Mouse (Mus musculus) heart, embryonic 14.5 days (tissue): ENCODE results near the gene H3f3a. TPM values are rescaled to one million over a fixed set of nuclear protein-coding genes. Genes with fewer than 3 reads are reported as not detected.

Experiments
- ATAC-seq: fragments of 200-750 bp; cut with Nextera tagmentation; 2 replicates; pipeline ENCODE4 v1.8.0; 2017; ENCODE audit warnings: low read depth, moderate TSS enrichment; ENCODE audit not compliant: insufficient number of reproducible peaks, insufficient read depth, low FRiP score
- H3K27ac ChIP-seq, 2 experiments: fragments of 200-500 bp in 1 of 2; fragments of 300-500 bp in 1 of 2; sonication (generic) in 1 of 2; replicated peaks in 1 of 2; 2 replicates each; pipeline ENCODE4 v1.5.1; 2012 to 2014; ENCODE audit warnings: low read depth in 2 of 2, low read length in 2 of 2, control low read depth in 1 of 2, mild to moderate bottlenecking in 1 of 2, mixed read lengths in 1 of 2; ENCODE audit not compliant: control insufficient read depth in 1 of 2, insufficient read depth in 1 of 2
- H3K27me3 ChIP-seq: fragments of 300-500 bp; sonication (generic); 2 replicates; pipeline ENCODE4 v1.6.1; 2014; ENCODE audit warnings: mild to moderate bottlenecking, low read length, control low read depth; ENCODE audit not compliant: control insufficient read depth, insufficient read depth
- H3K36me3 ChIP-seq: fragments of 300-500 bp; sonication (generic); 2 replicates; pipeline ENCODE4 v1.6.1; 2014; ENCODE audit warnings: mild to moderate bottlenecking, control low read depth, low read length, mixed read lengths; ENCODE audit not compliant: control insufficient read depth, insufficient read depth
- H3K4me1 ChIP-seq, 2 experiments: fragments of 200-500 bp in 1 of 2; fragments of 300-500 bp in 1 of 2; sonication (generic) in 1 of 2; 2 replicates each; pipeline ENCODE4 v1.6.1; 2012 to 2014; ENCODE audit warnings: low read length in 2 of 2, control low read depth in 1 of 2, mixed read lengths in 1 of 2; ENCODE audit not compliant: control insufficient read depth in 2 of 2, insufficient read depth in 2 of 2
- H3K4me2 ChIP-seq: fragments of 300-500 bp; sonication (generic); 2 replicates; pipeline ENCODE4 v1.6.1; 2014; ENCODE audit warnings: mild to moderate bottlenecking, low read length
- H3K4me3 ChIP-seq, 2 experiments: fragments of 200-500 bp in 1 of 2; fragments of 300-500 bp in 1 of 2; sonication (generic) in 1 of 2; 2 replicates each; pipeline ENCODE4 v1.5.1; 2012 to 2014; ENCODE audit warnings: low read length in 2 of 2, mild to moderate bottlenecking in 2 of 2, control low read depth in 1 of 2, low read depth in 1 of 2, moderate library complexity in 1 of 2; ENCODE audit not compliant: control insufficient read depth in 1 of 2, insufficient read depth in 1 of 2
- H3K9ac ChIP-seq: fragments of 300-500 bp; sonication (generic); 2 replicates; pipeline ENCODE4 v1.6.1; 2014; ENCODE audit warnings: mild to moderate bottlenecking, low read length
- H3K9me3 ChIP-seq: fragments of 300-500 bp; sonication (generic); 2 replicates; pipeline ENCODE4 v1.6.1; 2016; ENCODE audit warnings: low read length, control low read depth; ENCODE audit not compliant: control insufficient read depth
- WGBS: fragments of 180-500 bp; shearing (Covaris S2); extraction: QIAGEN DNeasy Blood & Tissue Kit; methylation state at CpG from one replicate; pipeline ENCODE4 v1.1.7; 2014; 5-methylcytosine and 5-hydroxymethylcytosine counted together
- polyA plus RNA-seq: library from polyadenylated mRNA; unstranded; fragments of >200 nt; fragmentation: Nextera tagmentation; extraction: Ambion mirVana; gene quantifications from 2 replicates; pipeline ENCODE4 v1.2.1, GENCODE M21; 2014

Gene H3f3a
- polyA plus RNA-seq, 1 experiment from 2014 or later: 1,827 TPM

GRCm38 (mm10) chr1:180781250-180781649 lies 32.5 kb downstream of the H3f3a start:
- ATAC-seq: no peak

GRCm38 (mm10) chr1:180780291-180780690 lies 33.5 kb downstream of the H3f3a start:
- Histone ChIP-seq H3K4me1 (peaks cover 18 to 19% of the 10 kb centered on the region in 2 experiments), H3K36me3 (no peaks in the 10 kb centered on the region), H3K27ac (no peak overlapping the region), H3K4me2 (no peak overlapping the region), H3K4me3 (no peak overlapping the region), H3K9me3 (no peaks in the 10 kb centered on the region), H3K9ac (no peak overlapping the region), H3K27me3 (no peaks in the 10 kb centered on the region)
- 88% methylated on average over 8 of the region's 8 CpGs for WGBS
- no peak for ATAC-seq

More at GRCm38 (mm10) chr1:180781250-180781649, 32.5 kb downstream of the H3f3a start:
- WGBS: 85% methylated on average over 5 of the region's 5 CpGs
- Histone ChIP-seq H3K9ac (no peak overlapping the region), H3K4me2 (no peak overlapping the region), H3K4me3 (no peak overlapping the region), H3K9me3 (no peaks in the 10 kb centered on the region), H3K27ac (no peak overlapping the region), H3K27me3 (no peaks in the 10 kb centered on the region), H3K4me1 (peaks cover 10 to 11% of the 10 kb centered on the region in 2 experiments), H3K36me3 (no peaks in the 10 kb centered on the region)

GRCm38 (mm10) chr1:180778941-180779340 lies 34.8 kb downstream of the H3f3a start:
- H3K36me3 ChIP-seq: no peaks in the 10 kb centered on the region
- peaks cover 4% of the 10 kb centered on the region for H3K9me3 ChIP-seq
- WGBS: 87% methylated on average over 10 of the region's 10 CpGs
- H3K9ac ChIP-seq: no peak overlapping the region
- H3K4me2 ChIP-seq: peak overlapping the region; percentile 92; the same call in 1 of the 2 replicates
- H3K4me1 ChIP-seq: peaks cover 18 to 19% of the 10 kb centered on the region in 2 experiments
- no peaks in the 10 kb centered on the region for H3K27me3 ChIP-seq
- H3K27ac ChIP-seq: no peak overlapping the region
- ATAC-seq: no peak
- peak overlapping the region in 1 of 2 experiments; percentile 76; a peak in 1 of 4 replicates for H3K4me3 ChIP-seq

GRCm38 (mm10) chr1:180778403-180778754 lies 35.4 kb downstream of the H3f3a start:
- under 1% methylated on average over 13 of the region's 13 CpGs for WGBS

GRCm38 (mm10) chr1:180777660-180778402 lies 35.9 kb downstream of the H3f3a start:
- peak; percentile 76 for ATAC-seq

More at GRCm38 (mm10) chr1:180778403-180778754, 35.4 kb downstream of the H3f3a start:
- Histone ChIP-seq H3K4me1 (peaks cover 18 to 19% of the 10 kb centered on the region in 2 experiments), H3K4me2 (peak overlapping the region; percentile 92), H3K27me3 (no peaks in the 10 kb centered on the region), H3K36me3 (no peaks in the 10 kb centered on the region), H3K9me3 (peaks cover 4% of the 10 kb centered on the region), H3K27ac (peak overlapping the region; percentile 69 to 98; a peak in 3 of 4 replicates), H3K9ac (peak overlapping the region; percentile 86), H3K4me3 (peak overlapping the region; percentile 60 to 76)
- peak; percentile 11; the same call in 1 of the 2 replicates for ATAC-seq

GRCm38 (mm10) chr1:180777289-180777659 lies 36.5 kb downstream of the H3f3a start:
- peak overlapping the region; percentile 86 for H3K9ac ChIP-seq
- peaks cover 15 to 18% of the 10 kb centered on the region in 2 experiments for H3K4me1 ChIP-seq
- peaks cover 4% of the 10 kb centered on the region for H3K9me3 ChIP-seq
- ATAC-seq: no peak
- WGBS: 15% methylated on average over 10 of the region's 10 CpGs
- peak overlapping the region; percentile 92 for H3K4me2 ChIP-seq
- no peaks in the 10 kb centered on the region for H3K36me3 ChIP-seq
- peak overlapping the region; percentile 93 to 98 for H3K27ac ChIP-seq
- H3K4me3 ChIP-seq: peak overlapping the region; percentile 60 to 76
- no peaks in the 10 kb centered on the region for H3K27me3 ChIP-seq

More at GRCm38 (mm10) chr1:180777660-180778402, 35.9 kb downstream of the H3f3a start:
- H3K36me3 ChIP-seq: no peaks in the 10 kb centered on the region
- no peaks in the 10 kb centered on the region for H3K27me3 ChIP-seq
- peaks cover 4% of the 10 kb centered on the region for H3K9me3 ChIP-seq
- H3K4me3 ChIP-seq: peak overlapping the region; percentile 60 to 76
- H3K4me1 ChIP-seq: peaks cover 15 to 18% of the 10 kb centered on the region in 2 experiments
- H3K9ac ChIP-seq: peak overlapping the region; percentile 86
- under 1% methylated on average over 56 of the region's 56 CpGs for WGBS
- peak overlapping the region; percentile 93 to 98 for H3K27ac ChIP-seq
- peak overlapping the region; percentile 92 for H3K4me2 ChIP-seq

- peaks cover 18% of the 10 kb centered on the region in 2 experiments for H3K4me1 ChIP-seq
- H3K4me2 ChIP-seq: peak overlapping the region; percentile 13; the same call in 1 of the 2 replicates
- no peaks in the 10 kb centered on the region for H3K36me3 ChIP-seq
- H3K27me3 ChIP-seq: no peaks in the 10 kb centered on the region
- WGBS: 82% methylated on average over 6 of the region's 6 CpGs
- no peak for ATAC-seq
- peaks cover 4% of the 10 kb centered on the region for H3K9me3 ChIP-seq
- no peak overlapping the region for H3K4me3 ChIP-seq
- peak overlapping the region; percentile 21; the same call in 1 of the 2 replicates for H3K9ac ChIP-seq
- peak overlapping the region in 1 of 2 experiments; percentile 47; a peak in 2 of 4 replicates for H3K27ac ChIP-seq
Measured at GRCm38 (mm10) chr1:180776494-180776893, 37.2 kb downstream of the H3f3a start.
